Mouse (Mus musculus) bone marrow macrophage, adult 2 months (primary cell): ENCODE data around the gene Cttnbp2nl.

Experiments used
- CTCF ChIP-seq: IDR thresholded peaks from 2 replicates; pipeline ENCODE4 v1.5.1; 2012; ENCODE audit warnings: low read depth, mild to moderate bottlenecking, low read length, moderate library complexity
- POLR2A ChIP-seq: IDR thresholded peaks from 2 replicates; pipeline ENCODE4 v1.6.1; 2012; ENCODE audit warnings: mild to moderate bottlenecking, low read depth, low read length, borderline replicate concordance

- no peak for TF ChIP-seq CTCF
- no peak for TF ChIP-seq POLR2A
Observed at GRCm38 (mm10) chr3:105018783-105019105, 34.2 kb downstream of the Cttnbp2nl start.
